Mouse (Mus musculus) small intestine, adult 2 months (tissue): Measurements from ENCODE around the gene Itpkb.

Source experiments
- CTCF ChIP-seq: fragments of 200-500 bp; IDR thresholded peaks from 2 replicates; pipeline ENCODE4 v1.5.1; 2012; ENCODE audit warnings: low read depth, mild to moderate bottlenecking, control low read depth, inconsistent platforms, low read length, moderate library complexity, mixed read lengths; ENCODE audit not compliant: insufficient replicate concordance, insufficient read length; ENCODE audit errors: extremely low read depth
- POLR2A ChIP-seq: fragments of 200-500 bp; IDR thresholded peaks from 2 replicates; pipeline ENCODE4 v1.6.1; 2012; ENCODE audit warnings: low read depth, mild to moderate bottlenecking, control low read depth, inconsistent platforms, low read length, moderate library complexity

GRCm38 (mm10) chr1:180306889-180307288 lies 23.4 kb upstream of the Itpkb start:
- TF ChIP-seq POLR2A (no peak), CTCF (no peak)
